ENCODE assay signal across 8 mouse cellular contexts in genomic region chr9:123260611-123261021, GRCm38 (mm10). TPM values are rescaled to one million over a fixed set of nuclear protein-coding genes. Genes with fewer than 3 reads are reported as not detected.
DNase-seq lines count a peak whose midpoint lies in the region; ATAC-seq lines count a peak whose summit lies in the region.

TSS of gene Tmem158 (minus strand) at chr9:123260764.

- peak within 1 kb of the TSS; percentile 87 for H3K4me3 ChIP-seq in hindbrain, embryonic 14.5 days (replicated peaks; ENCODE audit: low read length)

- peak; percentile 92 for ATAC-seq in hindbrain, embryonic 14.5 days (ENCODE audit: low FRiP score)

- H3K9ac ChIP-seq in hindbrain, embryonic 14.5 days, result peak within 1 kb of the TSS; percentile 79

- H3K27ac ChIP-seq in hindbrain, embryonic 14.5 days, result peak within 1 kb of the TSS; percentile 84

- DNase-seq in NIH3T3 (ENCODE audit: low read depth), result peak; percentile 89
- peak; percentile 87 to 94 for DNase-seq in cerebellum, postnatal 10 days
- DNase-seq in frontal cortex, postnatal 14 days (ENCODE audit: low spot score in 2 of 2), result peak; percentile 70 to 82
- peak; percentile 85 for DNase-seq in hindbrain, embryonic 14.5 days (ENCODE audit: low spot score)
- peak; percentile 80 for DNase-seq in layer of hippocampus, postnatal 36 days
- peak; percentile 66 for DNase-seq in lung, postnatal 25 days (ENCODE audit: low spot score)
- DNase-seq in retina, postnatal 7 days (ENCODE audit: low read depth, low spot score), result peak; percentile 76
- peak; percentile 25 for DNase-seq in urinary bladder, postnatal 10 days (ENCODE audit: low spot score)

- no peaks in the 10 kb centered on the region for H3K9me3 ChIP-seq in hindbrain, embryonic 14.5 days (ENCODE audit: control insufficient read depth, low read length)

- H3K27me3 ChIP-seq in hindbrain, embryonic 14.5 days (ENCODE audit: control insufficient read depth, insufficient read depth, low read length), result peaks cover 11% of the 10 kb centered on the region; the same call in 1 of the 2 replicates

- peak within 1 kb of the TSS; percentile 84 for H3K4me2 ChIP-seq in hindbrain, embryonic 14.5 days (replicated peaks)

- no peaks in the 10 kb centered on the region for H3K36me3 ChIP-seq in hindbrain, embryonic 14.5 days (replicated peaks; ENCODE audit: control insufficient read depth, insufficient read depth)

- peaks cover 5% of the 10 kb centered on the region; the same call in 1 of the 2 replicates for H3K4me1 ChIP-seq in hindbrain, embryonic 14.5 days (replicated peaks; ENCODE audit: control insufficient read depth, insufficient read depth, low read length)

- under 1% methylated on average over 39 of the region's 40 CpGs for WGBS in hindbrain, embryonic 14.5 days

RNA-seq across cellular contexts. Expression of gene Tmem158, which starts in this region (rescaled TPM):
- polyA plus RNA-seq in hindbrain, embryonic 14.5 days (2014; fragmentation: Nextera tagmentation; extraction: Ambion mirVana), result 35.2 and 42.0 TPM in 2 replicates
- total RNA-seq in layer of hippocampus, postnatal 36 days (2021), result 10 to 100 TPM; 33.6 to 36.0 TPM

Comparison
In these comparisons a context has a peak if more than half of its experiments do, and no peak if none do; other contexts are left out.
1. Peak in every context shown above with its lines: DNase-seq, ATAC-seq, H3K4me3 ChIP-seq and H3K27ac ChIP-seq.
2. DNase-seq: peak in every context shown above with its lines; median percentile 90 in cerebellum, postnatal 10 days; 89 in NIH3T3; 85 in hindbrain, embryonic 14.5 days; 80 in layer of hippocampus, postnatal 36 days; 76 in frontal cortex, postnatal 14 days; 76 in retina, postnatal 7 days; 66 in lung, postnatal 25 days; 25 in urinary bladder, postnatal 10 days.